Mouse (Mus musculus) yolk sac, embryonic 10.5 days (tissue): ENCODE data around the gene Taldo1.
"Not testable (repeated sequence)": the region's sequence is repeated elsewhere in the genome, so short reads cannot be mapped to it uniquely, and the experiment has no call there.

ENCODE experiments used
- DNase-seq: peaks from one replicate; pipeline ENCODE4 v3.0.0-alpha.2; 2017; ENCODE audit warnings: low spot score

The Taldo1 gene

GRCm38 (mm10) chr7:141387807-141388486 lies 4.1 kb upstream of the Taldo1 start:
- no peak for DNase-seq

- DNase-seq = no peak
These were observed 3.4 kb upstream of the Taldo1 start for GRCm38 (mm10) chr7:141388487-141389109.

DNA sequence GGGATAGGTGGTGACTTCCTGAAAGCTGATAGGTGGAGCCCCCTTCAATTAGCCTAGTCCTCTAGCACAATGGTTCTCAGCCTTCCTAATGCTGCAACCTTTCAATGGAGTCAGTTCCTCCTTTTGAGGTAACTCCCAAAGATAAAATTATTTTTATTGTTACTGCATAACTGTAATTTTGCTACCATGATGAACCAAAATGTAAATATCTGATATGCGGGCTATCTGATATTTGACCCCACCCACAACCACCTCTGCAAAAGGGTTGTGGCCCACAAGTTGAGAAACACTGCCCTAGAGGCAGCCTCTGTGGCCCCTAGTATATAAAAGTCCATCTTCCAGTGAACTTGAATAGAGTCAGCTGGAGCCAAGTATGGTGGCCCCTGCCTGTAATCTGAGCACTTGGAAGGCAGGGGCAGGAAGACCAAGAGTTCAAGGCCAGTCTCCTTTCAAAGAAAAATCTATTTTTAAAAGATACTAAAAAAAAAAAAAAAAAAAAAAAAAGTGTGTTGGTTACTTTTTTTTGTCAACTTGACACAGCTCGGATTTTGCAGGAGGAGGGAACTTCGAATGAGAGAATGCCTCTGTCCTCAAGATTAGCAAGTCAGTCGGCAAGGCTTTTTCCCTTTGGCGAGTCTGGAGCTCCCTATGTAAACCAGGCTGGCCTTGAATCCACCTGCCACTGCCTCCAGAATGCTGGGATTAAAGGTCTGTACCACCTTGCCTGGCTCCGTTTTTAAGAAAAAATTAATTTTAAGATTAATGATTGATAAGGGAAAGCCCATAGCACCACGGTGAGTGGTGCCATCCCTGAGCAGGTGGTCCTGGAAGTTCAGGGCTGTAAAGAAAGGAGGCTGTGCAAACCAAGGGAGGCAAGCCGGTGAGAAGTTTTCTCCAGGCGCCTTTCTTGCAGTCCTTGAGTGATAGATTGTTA lies 1.4 kb upstream of the Taldo1 start:
- DNase-seq = no peak

DNA sequence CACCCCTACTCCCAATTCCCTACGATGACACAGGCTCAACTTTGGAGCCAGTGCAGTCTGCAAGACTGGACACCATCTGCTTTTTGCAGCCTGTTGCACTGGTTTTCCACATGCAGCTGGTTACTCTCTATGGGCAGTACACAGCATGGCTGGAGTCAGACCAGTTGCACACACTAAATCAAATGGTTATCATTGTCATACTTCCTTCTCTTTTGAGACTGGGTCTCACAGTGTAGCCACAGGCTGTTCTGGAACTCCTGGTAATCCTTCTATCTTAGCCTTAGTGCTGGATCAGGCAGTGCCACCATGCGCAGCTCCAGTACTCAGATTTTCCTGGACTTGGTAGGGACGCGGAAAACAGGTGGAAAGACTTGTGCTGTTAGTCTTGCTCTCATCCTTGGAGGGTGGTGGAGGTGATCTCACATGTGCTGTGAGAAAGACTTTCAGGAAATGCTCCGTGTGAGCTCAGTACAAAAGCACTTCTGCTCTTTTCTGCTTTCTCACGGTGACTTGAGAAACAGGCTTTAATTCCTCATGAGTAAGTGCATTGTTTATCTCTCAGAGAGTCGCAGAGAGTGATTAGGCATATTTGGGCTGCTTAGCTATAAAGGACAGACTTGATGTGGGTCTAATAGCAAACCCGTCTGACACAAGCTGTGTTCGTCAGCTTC lies 688 bp downstream of the Taldo1 start:
- no peak for DNase-seq

DNA sequence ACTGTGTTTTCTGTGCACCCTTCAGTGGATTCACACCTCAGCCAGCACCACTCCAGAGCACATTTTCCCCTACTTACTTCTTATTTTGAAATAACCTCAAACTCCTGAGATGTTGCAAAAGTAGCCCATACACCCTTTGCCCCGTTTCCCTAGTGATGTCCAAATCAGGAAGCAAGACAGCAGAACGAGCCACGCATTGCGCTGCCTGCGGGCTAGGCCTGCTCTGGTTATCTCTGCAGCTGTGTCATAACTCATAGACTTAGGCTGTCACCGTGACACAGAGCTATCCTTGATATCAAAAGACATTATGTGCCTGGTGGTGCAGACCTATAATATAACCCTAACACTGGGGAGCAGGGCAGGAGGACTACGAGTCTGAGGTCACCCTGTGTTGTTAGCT lies 2.2 kb downstream of the Taldo1 start:
- DNase-seq = no peak

DNA sequence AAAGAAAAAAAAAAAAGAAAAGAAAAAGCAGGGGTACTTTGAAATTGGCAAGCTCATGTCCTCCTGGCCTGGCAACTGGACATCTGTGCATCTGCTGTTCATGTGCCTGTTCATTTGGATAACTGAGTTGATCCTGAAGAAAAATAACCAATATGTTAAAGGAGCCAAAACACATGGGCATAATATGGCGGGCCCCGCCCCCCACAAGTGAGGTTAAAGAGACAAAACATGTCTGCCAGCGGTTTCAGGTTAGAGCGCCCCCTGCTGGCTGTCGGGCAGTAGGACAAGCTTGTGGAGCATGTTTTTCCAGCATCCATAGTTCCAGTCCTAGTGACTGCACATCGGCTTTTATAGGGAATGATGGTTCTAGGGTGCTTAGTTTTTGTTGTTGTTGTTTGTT lies 2.8 kb downstream of the Taldo1 start:
- peak; percentile 51 for DNase-seq

- DNase-seq = no peak
These were observed 3.3 kb downstream of the Taldo1 start for GRCm38 (mm10) chr7:141395348-141395747.

- peak; percentile 45 for DNase-seq
These were observed 11.3 kb downstream of the Taldo1 start for GRCm38 (mm10) chr7:141403305-141403704.

GRCm38 (mm10) chr7:141405466-141405865 lies 13.5 kb downstream of the Taldo1 start:
- no peak for DNase-seq

GRCm38 (mm10) chr7:141407670-141408069 lies 15.7 kb downstream of the Taldo1 start:
- DNase-seq = not testable (repeated sequence)

DNA sequence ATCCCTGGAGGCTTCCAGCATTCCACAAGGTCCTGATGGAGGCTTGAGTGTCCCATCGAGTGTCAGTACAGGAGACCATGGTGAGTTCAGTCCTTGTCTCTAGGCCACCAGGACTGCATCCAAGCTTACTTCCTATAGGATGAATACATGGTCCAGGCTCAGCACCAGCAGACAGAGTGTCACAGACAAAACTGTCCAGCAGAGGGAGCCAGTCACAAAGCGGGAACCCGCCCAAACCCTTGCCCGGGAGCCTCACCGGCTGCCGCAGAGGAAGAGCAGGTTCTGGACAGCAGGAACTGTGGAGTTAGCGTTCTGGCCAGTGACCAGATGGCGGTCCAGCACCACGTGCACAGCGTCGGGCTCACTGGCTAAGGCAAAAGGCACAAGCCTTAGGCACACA lies 16.8 kb downstream of the Taldo1 start:
- peak; percentile 70 for DNase-seq

- DNase-seq = no peak
These were observed 18.6 kb downstream of the Taldo1 start for GRCm38 (mm10) chr7:141410631-141411030.

- no peak for DNase-seq
These were observed 19.7 kb downstream of the Taldo1 start for GRCm38 (mm10) chr7:141411667-141412066.

- DNase-seq = peak; percentile 53
These were observed 21.3 kb downstream of the Taldo1 start for GRCm38 (mm10) chr7:141413331-141413730.

GRCm38 (mm10) chr7:141413809-141414584 lies 22.0 kb downstream of the Taldo1 start, which contains the start of gene Gatd1:
TSS of gene Gatd1 (minus strand) at chr7:141414136.
- peak; percentile 100 for DNase-seq

- DNase-seq = no peak
These were observed 24.3 kb downstream of the Taldo1 start for GRCm38 (mm10) chr7:141416144-141416841.

GRCm38 (mm10) chr7:141417731-141418681 lies 26.0 kb downstream of the Taldo1 start:
- DNase-seq = no peak

GRCm38 (mm10) chr7:141418970-141419369 lies 27.0 kb downstream of the Taldo1 start:
- DNase-seq = no peak

GRCm38 (mm10) chr7:141420030-141420702 lies 28.2 kb downstream of the Taldo1 start:
- peak; percentile 81 for DNase-seq
